Mouse (Mus musculus) cerebellum, adult (tissue): ENCODE data around the gene Adamtsl3.

Experiments used
- ATAC-seq: cut with Nextera tagmentation; 2 replicates; pipeline ENCODE4 v1.9.2; 2017; ENCODE audit warnings: mild to moderate bottlenecking, moderate library complexity, mixed read lengths; ENCODE audit not compliant: insufficient number of reproducible peaks, low FRiP score, low TSS enrichment

Adamtsl3 gene

GRCm38 (mm10) chr7:82360186-82360585 is 24.7 kb downstream of the Adamtsl3 start:
- ATAC-seq, result no peak

DNA sequence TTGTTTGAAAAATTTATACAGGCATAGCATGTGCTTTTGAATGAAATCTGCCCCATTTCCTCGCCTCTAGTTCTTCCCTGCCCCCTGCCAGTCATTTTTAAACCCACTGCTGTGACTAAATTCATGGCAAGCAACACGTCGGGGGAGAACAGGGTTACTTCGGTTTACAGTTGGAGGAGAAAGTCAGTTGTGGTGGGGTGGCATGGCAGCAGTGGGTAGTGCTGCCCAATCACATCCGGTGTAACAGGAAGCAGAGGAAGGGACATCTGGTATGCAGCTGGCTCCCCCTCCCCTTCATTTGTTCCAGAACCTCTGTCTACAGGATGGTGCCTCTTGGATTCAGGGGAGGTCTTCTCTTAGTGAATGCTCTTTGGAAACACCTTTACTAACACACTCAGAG is 25.6 kb downstream of the Adamtsl3 start:
- ATAC-seq, result no peak

DNA sequence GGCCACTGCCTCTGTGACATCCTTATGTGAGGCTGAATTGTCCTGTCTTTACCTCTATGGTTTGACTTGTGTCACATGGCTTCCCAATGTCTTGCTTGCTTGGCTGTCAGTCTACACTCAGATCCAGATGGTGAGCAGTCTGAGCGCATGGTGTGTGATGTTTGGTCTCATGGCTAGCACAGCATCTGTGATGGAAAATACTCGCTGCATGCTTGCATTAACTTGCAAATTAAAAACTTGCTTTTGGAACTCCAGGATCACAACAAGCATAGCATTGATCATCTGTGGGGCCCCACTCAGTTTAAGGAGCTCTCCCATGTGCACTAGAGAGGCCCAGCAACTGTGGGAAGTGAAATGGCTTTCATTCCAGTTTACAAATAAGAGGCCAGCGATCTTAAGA is 29.1 kb downstream of the Adamtsl3 start:
- ATAC-seq, result no peak

DNA sequence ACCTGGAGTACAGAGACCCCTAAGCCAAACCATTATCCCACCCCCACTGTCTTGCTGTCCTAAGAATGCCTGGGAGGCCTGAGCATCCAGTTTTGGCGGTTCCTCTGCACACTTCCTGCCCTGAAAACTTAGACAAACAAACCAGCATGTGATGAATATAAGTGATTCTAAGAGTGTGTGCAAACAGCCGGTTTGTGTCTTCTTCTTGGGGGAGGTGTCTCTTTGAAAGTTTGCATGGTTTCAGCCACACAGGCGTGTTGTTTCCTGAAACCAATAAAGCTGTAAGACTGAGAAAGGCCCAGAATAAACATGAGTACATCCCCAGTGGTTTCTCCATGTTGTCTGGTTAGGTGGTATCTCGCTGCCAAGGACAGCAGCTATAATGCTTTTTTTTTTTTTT is 30.6 kb downstream of the Adamtsl3 start:
- ATAC-seq, result no peak

DNA sequence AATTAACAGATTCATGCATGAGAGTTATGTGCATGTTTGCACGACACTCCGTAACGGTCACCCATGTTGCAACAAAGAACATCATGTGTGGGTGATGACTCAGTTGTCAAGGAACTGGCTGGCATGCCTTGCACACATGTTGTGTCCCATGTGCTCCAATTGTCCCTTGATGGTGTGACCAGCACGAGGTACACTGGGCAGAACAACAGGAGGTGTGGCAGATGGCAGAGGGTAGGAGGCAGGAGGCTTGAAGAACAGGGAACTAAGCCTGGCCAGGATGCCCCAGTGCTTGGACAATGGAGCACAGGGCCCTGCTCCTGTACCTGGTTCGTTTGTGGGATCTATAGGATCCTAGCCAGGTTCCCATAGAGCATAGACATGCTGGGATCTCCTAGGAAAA is 31.0 kb downstream of the Adamtsl3 start:
- no peak for ATAC-seq

- no peak for ATAC-seq
These were observed 32.6 kb downstream of the Adamtsl3 start for GRCm38 (mm10) chr7:82368047-82368446.

DNA sequence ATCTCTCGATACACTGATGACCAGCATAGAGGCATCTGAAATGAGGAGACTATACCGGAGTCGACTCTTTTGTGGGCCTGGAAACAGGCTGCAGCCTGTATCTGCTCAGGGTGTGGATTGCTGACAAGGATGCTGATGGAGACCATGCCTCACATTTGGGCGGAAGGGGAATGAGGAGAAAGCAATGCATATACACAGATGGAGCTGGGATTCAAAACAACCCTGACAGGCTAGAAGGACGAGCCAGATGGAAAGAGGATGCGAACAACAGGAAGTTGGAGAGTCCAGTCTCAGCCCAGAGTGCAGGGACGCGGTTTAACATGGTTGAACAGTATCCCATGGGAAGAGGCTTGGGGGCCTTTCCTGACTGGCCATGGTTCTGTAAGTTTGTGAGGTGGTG is 34.6 kb downstream of the Adamtsl3 start:
- no peak for ATAC-seq

DNA sequence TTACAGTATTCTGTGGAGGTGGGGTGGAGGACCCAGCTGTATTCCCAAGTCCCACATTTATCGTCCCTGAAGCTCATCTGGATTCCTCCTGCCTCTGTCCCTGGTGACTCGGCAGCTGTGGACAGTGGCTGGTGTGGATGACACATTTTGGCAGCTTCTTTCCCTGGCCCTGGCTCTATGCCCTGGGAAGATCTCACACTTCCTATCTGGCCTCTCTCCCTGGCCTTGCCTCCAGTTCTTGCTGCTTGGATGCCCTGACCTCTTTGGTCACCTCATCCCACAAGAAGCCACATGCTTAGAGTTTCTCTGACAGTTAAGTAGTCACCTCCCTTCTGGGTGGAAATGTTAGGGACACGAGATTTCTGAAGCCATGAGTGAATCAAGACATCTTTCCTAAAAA is 35.9 kb downstream of the Adamtsl3 start:
- ATAC-seq, result no peak

GRCm38 (mm10) chr7:82378311-82378710 is 42.8 kb downstream of the Adamtsl3 start:
- ATAC-seq, result no peak

DNA sequence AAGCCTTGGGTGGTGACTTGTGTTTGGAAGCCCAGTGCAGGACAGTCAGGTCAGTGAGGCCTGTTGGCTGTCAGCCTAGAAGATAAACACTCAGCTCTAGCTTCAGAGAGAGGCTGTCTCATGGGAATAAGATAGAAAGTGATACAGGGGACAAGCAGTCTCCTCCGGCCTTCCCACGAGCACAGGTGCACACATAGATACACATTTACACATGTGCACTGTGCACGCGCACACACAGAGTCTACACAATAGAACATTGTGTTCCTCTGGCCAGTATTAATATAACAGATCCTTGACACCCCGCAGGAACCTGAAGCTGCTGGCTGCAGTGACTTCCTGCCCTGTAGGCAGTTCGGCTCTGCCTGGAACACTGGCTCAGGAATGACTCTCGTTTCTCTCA is 44.3 kb downstream of the Adamtsl3 start:
- no peak for ATAC-seq

- no peak for ATAC-seq
These were observed 47.5 kb downstream of the Adamtsl3 start for GRCm38 (mm10) chr7:82382843-82383535.

DNA sequence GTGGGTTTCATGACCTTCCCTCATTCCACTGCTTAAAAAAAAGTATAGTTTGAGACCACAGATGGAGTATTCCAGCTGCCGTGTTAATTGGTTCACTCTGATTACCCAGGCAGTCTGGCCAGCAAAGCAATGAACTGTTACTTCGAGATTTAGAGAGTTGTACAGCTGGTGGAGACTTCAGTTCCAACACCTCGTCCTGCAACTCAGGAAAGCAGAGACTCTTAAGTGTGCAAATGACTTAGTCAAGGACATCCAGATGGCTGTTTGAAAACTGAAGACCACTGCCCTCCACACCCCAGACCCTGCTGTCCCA is 48.0 kb downstream of the Adamtsl3 start:
- ATAC-seq, result no peak

- ATAC-seq, result no peak
These were observed 51.6 kb downstream of the Adamtsl3 start for GRCm38 (mm10) chr7:82387121-82387520.

DNA sequence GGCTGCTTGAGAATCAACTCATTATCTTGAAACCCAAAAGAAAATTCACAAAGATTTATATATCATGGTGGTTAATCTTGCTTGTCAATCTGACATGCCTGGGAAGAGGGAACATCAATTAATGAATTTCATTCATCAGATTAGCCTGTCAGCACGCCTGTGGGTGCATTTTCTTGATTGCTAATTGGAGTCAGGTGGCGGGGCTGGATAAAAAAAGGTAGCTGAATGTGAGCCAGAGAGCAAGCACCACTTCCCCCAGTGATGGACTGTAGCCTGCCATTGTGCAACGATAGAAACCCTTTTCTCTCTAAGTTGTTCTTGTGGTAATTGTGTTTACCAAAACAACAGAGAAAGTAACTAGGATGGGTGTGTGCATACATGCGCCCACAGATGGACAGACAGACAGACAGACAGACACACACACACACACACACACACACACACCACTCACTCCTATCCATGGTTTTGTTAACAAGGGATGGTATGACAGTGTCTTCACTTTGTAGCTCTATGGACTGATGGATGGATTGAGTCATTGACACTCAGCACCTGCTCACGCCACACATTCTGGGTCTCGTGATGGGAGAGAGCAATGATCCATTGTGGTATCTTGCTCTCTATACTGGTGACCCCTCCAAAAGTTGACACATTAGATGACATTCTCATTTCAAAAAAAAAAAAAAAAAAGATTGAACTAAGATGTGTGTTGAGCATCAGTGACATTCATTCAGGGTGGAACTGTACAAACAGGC is 59.1 kb downstream of the Adamtsl3 start:
- no peak for ATAC-seq

- ATAC-seq, result no peak
These were observed 59.7 kb downstream of the Adamtsl3 start for GRCm38 (mm10) chr7:82395239-82395638.

DNA sequence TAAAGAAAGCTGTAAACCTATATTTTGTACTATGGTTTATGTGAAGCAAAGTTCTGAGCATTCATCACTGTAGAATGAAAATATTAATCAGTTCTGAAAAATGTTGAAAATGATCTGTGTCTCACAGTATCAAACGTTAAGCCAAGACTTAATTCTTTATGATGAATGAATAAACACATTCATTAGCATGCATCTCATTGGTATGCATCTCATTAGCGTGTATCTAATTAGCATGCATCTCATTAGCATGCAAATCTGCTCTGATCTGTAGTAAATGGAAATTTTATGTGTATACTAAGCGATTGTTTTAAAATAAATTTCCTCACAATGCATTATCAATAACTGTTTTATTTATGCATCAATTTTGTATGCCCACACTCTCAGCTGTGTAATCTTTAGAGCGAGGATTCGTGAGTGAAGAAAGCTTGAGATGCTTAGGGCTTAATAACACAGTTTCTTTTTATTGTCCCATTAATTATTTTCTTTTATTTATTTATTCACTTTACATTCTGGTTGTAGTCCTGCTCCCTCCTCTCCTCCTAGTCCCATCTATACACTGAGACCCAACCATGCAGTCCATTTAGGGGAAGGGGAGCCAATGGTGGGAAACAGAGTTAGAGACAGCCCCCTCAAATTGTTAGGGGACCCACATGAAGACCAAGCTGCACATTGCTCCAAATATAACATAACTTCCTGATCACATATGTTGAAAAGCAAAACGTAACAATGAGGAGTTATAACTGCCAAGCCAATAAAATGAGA is 60.4 kb downstream of the Adamtsl3 start:
- ATAC-seq, result no peak

DNA sequence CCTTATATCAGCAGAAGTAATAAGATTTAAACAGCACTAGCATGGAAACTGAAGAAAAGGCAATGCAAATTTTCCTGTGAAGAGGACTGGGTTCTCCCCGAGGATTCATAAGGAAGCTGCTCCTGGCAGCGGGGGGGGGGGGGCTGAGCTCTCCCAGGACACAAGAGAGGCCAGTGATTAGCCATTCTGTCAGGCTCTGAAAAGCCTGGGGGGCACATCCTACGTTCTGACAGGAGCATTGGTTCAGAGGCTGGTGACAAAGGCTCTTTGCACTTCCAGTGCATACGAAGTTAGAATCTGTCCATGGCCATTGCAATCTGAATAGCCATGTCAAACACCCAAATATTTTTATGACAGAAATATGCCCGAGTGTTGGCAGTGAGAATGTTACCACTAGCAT is 61.4 kb downstream of the Adamtsl3 start:
- no peak for ATAC-seq

GRCm38 (mm10) chr7:82397632-82398031 is 62.1 kb downstream of the Adamtsl3 start:
- no peak for ATAC-seq

- ATAC-seq, result no peak
These were observed 70.1 kb downstream of the Adamtsl3 start for GRCm38 (mm10) chr7:82405466-82406045.

DNA sequence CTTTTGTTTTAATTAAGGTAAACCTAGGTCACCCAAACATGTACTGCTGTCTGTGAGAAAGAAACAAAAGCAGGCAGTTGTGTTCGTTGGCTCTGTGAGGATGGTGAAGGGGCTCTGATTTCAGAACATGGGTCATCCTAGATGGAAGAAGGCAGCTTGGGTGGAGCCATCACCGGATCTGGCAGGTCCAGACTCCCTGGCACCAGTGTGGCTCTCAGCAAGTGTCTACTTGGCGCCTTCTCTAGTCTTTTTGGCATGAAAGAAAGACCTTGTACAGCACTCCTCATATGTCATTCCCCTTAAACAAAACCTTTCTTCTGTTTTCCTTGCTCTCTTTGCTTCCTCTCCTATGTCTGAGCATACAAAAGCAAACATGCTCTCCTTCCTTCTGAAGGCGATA is 75.5 kb downstream of the Adamtsl3 start:
- ATAC-seq, result no peak

GRCm38 (mm10) chr7:82416653-82417052 is 81.2 kb downstream of the Adamtsl3 start:
- ATAC-seq, result no peak
